Mouse (Mus musculus) neural tube, embryonic 11.5 days (tissue): ENCODE data around the gene Mto1. TPM values are rescaled to one million over a fixed set of nuclear protein-coding genes. Genes with fewer than 3 reads are reported as not detected.
"Not testable (repeated sequence)": the region's sequence is repeated elsewhere in the genome, so short reads cannot be mapped to it uniquely, and the experiment has no call there.

ENCODE experiments used
- ATAC-seq: fragments of 200-750 bp; cut with Nextera tagmentation; 2 replicates; pipeline ENCODE4 v1.8.0; 2017; ENCODE audit warnings: moderate number of reproducible peaks, mild to moderate bottlenecking, moderate TSS enrichment, moderate library complexity; ENCODE audit not compliant: insufficient read depth, low FRiP score, low TSS enrichment
- DNase-seq: peaks from one replicate; pipeline ENCODE4 v3.0.0-alpha.2; 2015; ENCODE audit warnings: low spot score
- H3K27ac ChIP-seq: fragments of 300-500 bp; sonication (generic); 2 replicates; pipeline ENCODE4 v1.5.1; 2014; ENCODE audit warnings: low read depth, mild to moderate bottlenecking, low read length
- H3K27me3 ChIP-seq: fragments of 300-500 bp; sonication (generic); 2 replicates; pipeline ENCODE4 v1.6.1; 2014; ENCODE audit warnings: mild to moderate bottlenecking, low read length, mixed read lengths; ENCODE audit not compliant: control insufficient read depth, insufficient read depth
- H3K36me3 ChIP-seq: fragments of 300-500 bp; sonication (generic); 2 replicates; pipeline ENCODE4 v1.6.1; 2014; ENCODE audit warnings: mild to moderate bottlenecking, low read length, moderate library complexity, mixed read lengths; ENCODE audit not compliant: control insufficient read depth, insufficient read depth
- H3K4me1 ChIP-seq: fragments of 300-500 bp; sonication (generic); 2 replicates; pipeline ENCODE4 v1.6.1; 2014; ENCODE audit warnings: low read length, mixed read lengths; ENCODE audit not compliant: control insufficient read depth, insufficient read depth
- H3K4me2 ChIP-seq: fragments of 300-500 bp; sonication (generic); 2 replicates; pipeline ENCODE4 v1.6.1; 2014; ENCODE audit warnings: low read depth, mild to moderate bottlenecking, moderate library complexity
- H3K4me3 ChIP-seq: fragments of 300-500 bp; sonication (generic); 2 replicates; pipeline ENCODE4 v1.5.1; 2014; ENCODE audit warnings: low read depth, low read length
- H3K9ac ChIP-seq: fragments of 300-500 bp; sonication (generic); 2 replicates; pipeline ENCODE4 v1.6.1; 2014; ENCODE audit warnings: mild to moderate bottlenecking, low read length
- H3K9me3 ChIP-seq: fragments of 300-500 bp; sonication (generic); 2 replicates; pipeline ENCODE4 v1.6.1; 2016; ENCODE audit warnings: low read length; ENCODE audit not compliant: control insufficient read depth
- WGBS: fragments of 180-500 bp; shearing (Covaris S2); extraction: QIAGEN DNeasy Blood & Tissue Kit; methylation state at CpG from one replicate; pipeline ENCODE4 v1.1.7; 2014; 5-methylcytosine and 5-hydroxymethylcytosine counted together
- polyA plus RNA-seq: library from polyadenylated mRNA; unstranded; fragments of >200 nt; fragmentation: Nextera tagmentation; extraction: Ambion mirVana; gene quantifications from 2 replicates; pipeline ENCODE4 v1.2.1, GENCODE M21; 2014

The Mto1 gene
- polyA plus RNA-seq, 1 experiment from 2014 or later = 23.1 TPM

- ATAC-seq = no peak
- 78% methylated on average over 11 of the region's 11 CpGs for WGBS
Measured at GRCm38 (mm10) chr9:78506002-78506721, 58.2 kb downstream of the Mto1 start.

GRCm38 (mm10) chr9:78506722-78507077, 58.7 kb downstream of the Mto1 start:
- WGBS = 88% methylated on average over 7 of the region's 7 CpGs
- no peak overlapping the region for H3K27ac ChIP-seq

More at GRCm38 (mm10) chr9:78506002-78506721, 58.2 kb downstream of the Mto1 start:
- Histone ChIP-seq H3K27me3 (no peaks in the 10 kb centered on the region), H3K9me3 (no peaks in the 10 kb centered on the region), H3K4me2 (no peak overlapping the region), H3K4me1 (peaks cover 8% of the 10 kb centered on the region), H3K9ac (no peak overlapping the region), H3K4me3 (no peak overlapping the region), H3K36me3 (no peaks in the 10 kb centered on the region), H3K27ac (no peak overlapping the region)
- no peak for DNase-seq

GRCm38 (mm10) chr9:78508106-78508786, 60.2 kb downstream of the Mto1 start:
- H3K4me1 ChIP-seq = peaks cover 3% of the 10 kb centered on the region
- H3K27ac ChIP-seq = no peak overlapping the region
- 90% methylated on average over 16 of the region's 16 CpGs for WGBS
- H3K4me2 ChIP-seq = no peak overlapping the region
- no peaks in the 10 kb centered on the region for H3K9me3 ChIP-seq
- no peak overlapping the region for H3K4me3 ChIP-seq
- H3K9ac ChIP-seq = no peak overlapping the region
- no peaks in the 10 kb centered on the region for H3K27me3 ChIP-seq
- DNase-seq = no peak
- H3K36me3 ChIP-seq = no peaks in the 10 kb centered on the region
- ATAC-seq = no peak

More at GRCm38 (mm10) chr9:78506722-78507077, 58.7 kb downstream of the Mto1 start:
- no peak for ATAC-seq
- Histone ChIP-seq H3K27me3 (no peaks in the 10 kb centered on the region), H3K4me3 (no peak overlapping the region), H3K4me1 (peaks cover 8% of the 10 kb centered on the region), H3K9me3 (no peaks in the 10 kb centered on the region), H3K36me3 (no peaks in the 10 kb centered on the region), H3K4me2 (no peak overlapping the region), H3K9ac (no peak overlapping the region)
- DNase-seq = no peak

GRCm38 (mm10) chr9:78511705-78512104, 63.7 kb downstream of the Mto1 start:
- no peak overlapping the region for H3K4me2 ChIP-seq
- 92% methylated on average over 5 of the region's 5 CpGs for WGBS
- no peaks in the 10 kb centered on the region for H3K27me3 ChIP-seq
- DNase-seq (no peak), ATAC-seq (no peak)
- H3K9ac ChIP-seq = no peak overlapping the region
- no peaks in the 10 kb centered on the region for H3K36me3 ChIP-seq
- H3K27ac ChIP-seq = no peak overlapping the region
- H3K4me3 ChIP-seq = no peak overlapping the region
- H3K4me1 ChIP-seq = no peaks in the 10 kb centered on the region
- no peaks in the 10 kb centered on the region for H3K9me3 ChIP-seq

- no peak for ATAC-seq
Measured at GRCm38 (mm10) chr9:78513776-78514500, 65.9 kb downstream of the Mto1 start.

GRCm38 (mm10) chr9:78514681-78515080, 66.7 kb downstream of the Mto1 start:
- H3K27me3 ChIP-seq = no peaks in the 10 kb centered on the region
- ATAC-seq (no peak), DNase-seq (no peak)
- H3K4me2 ChIP-seq = no peak overlapping the region
- no peak overlapping the region for H3K9ac ChIP-seq
- H3K4me3 ChIP-seq = no peak overlapping the region
- H3K36me3 ChIP-seq = no peaks in the 10 kb centered on the region
- H3K4me1 ChIP-seq = no peaks in the 10 kb centered on the region
- 82% methylated on average over 4 of the region's 4 CpGs for WGBS
- no peaks in the 10 kb centered on the region for H3K9me3 ChIP-seq
- H3K27ac ChIP-seq = no peak overlapping the region

More at GRCm38 (mm10) chr9:78513776-78514500, 65.9 kb downstream of the Mto1 start:
- H3K4me2 ChIP-seq = no peak overlapping the region
- H3K9ac ChIP-seq = no peak overlapping the region
- no peak for DNase-seq
- 70% methylated on average over 6 of the region's 6 CpGs for WGBS
- no peaks in the 10 kb centered on the region for H3K9me3 ChIP-seq
- no peak overlapping the region for H3K4me3 ChIP-seq
- H3K27me3 ChIP-seq = no peaks in the 10 kb centered on the region
- no peaks in the 10 kb centered on the region for H3K36me3 ChIP-seq
- H3K4me1 ChIP-seq = no peaks in the 10 kb centered on the region
- no peak overlapping the region for H3K27ac ChIP-seq

- WGBS = 83% methylated on average over 3 of the region's 3 CpGs
- no peak for DNase-seq
Measured at GRCm38 (mm10) chr9:78516125-78516524, 68.1 kb downstream of the Mto1 start.

GRCm38 (mm10) chr9:78517237-78517636, 69.2 kb downstream of the Mto1 start:
- H3K9me3 ChIP-seq, DNase-seq, H3K27ac ChIP-seq, H3K27me3 ChIP-seq, H3K4me2 ChIP-seq, H3K36me3 ChIP-seq, H3K4me1 ChIP-seq, H3K4me3 ChIP-seq, ATAC-seq: not testable (repeated sequence)
- H3K9ac ChIP-seq = peak overlapping the region; percentile 6; the same call in 1 of the 2 replicates
- WGBS = 68% methylated on average over 3 of the region's 3 CpGs

More at GRCm38 (mm10) chr9:78516125-78516524, 68.1 kb downstream of the Mto1 start:
- Histone ChIP-seq H3K27ac (no peak overlapping the region), H3K4me2 (no peak overlapping the region), H3K27me3 (no peaks in the 10 kb centered on the region), H3K9me3 (no peaks in the 10 kb centered on the region), H3K36me3 (no peaks in the 10 kb centered on the region), H3K4me3 (no peak overlapping the region), H3K4me1 (no peaks in the 10 kb centered on the region), H3K9ac (no peak overlapping the region)
- no peak for ATAC-seq
